Mouse (Mus musculus) embryonic facial prominence, embryonic 14.5 days (tissue): ENCODE data around the gene Hist1h2bq. TPM values are rescaled to one million over a fixed set of nuclear protein-coding genes. Genes with fewer than 3 reads are reported as not detected.
"Not testable (repeated sequence)": the region's sequence is repeated elsewhere in the genome, so short reads cannot be mapped to it uniquely, and the experiment has no call there.

Experiments used
- ATAC-seq: fragments of 200-750 bp; cut with Nextera tagmentation; 2 replicates; pipeline ENCODE4 v1.8.0; 2017; ENCODE audit warnings: low read depth, moderate number of reproducible peaks, moderate TSS enrichment
- DNase-seq: peaks from one replicate; pipeline ENCODE4 v3.0.0-alpha.2; 2015; ENCODE audit warnings: low spot score
- H3K27ac ChIP-seq: fragments of 300-500 bp; sonication (generic); replicated peaks from 2 replicates; pipeline ENCODE4 v1.5.1; 2014; ENCODE audit warnings: low read depth, mild to moderate bottlenecking, low read length, moderate library complexity
- H3K27me3 ChIP-seq: fragments of 300-500 bp; sonication (generic); replicated peaks from 2 replicates; pipeline ENCODE4 v1.6.1; 2014; ENCODE audit warnings: low read length; ENCODE audit not compliant: control insufficient read depth, insufficient read depth
- H3K36me3 ChIP-seq: fragments of 300-500 bp; sonication (generic); 2 replicates; pipeline ENCODE4 v1.6.1; 2014; ENCODE audit warnings: low read length, mixed read lengths; ENCODE audit not compliant: control insufficient read depth, insufficient read depth
- H3K4me1 ChIP-seq: fragments of 300-500 bp; sonication (generic); 2 replicates; pipeline ENCODE4 v1.6.1; 2014; ENCODE audit warnings: antibody characterized with exemption, low read length; ENCODE audit not compliant: control insufficient read depth, insufficient read depth
- H3K4me2 ChIP-seq: fragments of 300-500 bp; sonication (generic); 2 replicates; pipeline ENCODE4 v1.6.1; 2014; ENCODE audit warnings: low read depth, mild to moderate bottlenecking, low read length, moderate library complexity, mixed read lengths
- H3K4me3 ChIP-seq: fragments of 300-500 bp; sonication (generic); 2 replicates; pipeline ENCODE4 v1.5.1; 2014; ENCODE audit warnings: low read depth, mild to moderate bottlenecking, low read length
- H3K9ac ChIP-seq: fragments of 300-500 bp; sonication (generic); 2 replicates; pipeline ENCODE4 v1.6.1; 2014; ENCODE audit warnings: low read depth, mild to moderate bottlenecking, low read length, moderate library complexity, mixed read lengths
- H3K9me3 ChIP-seq: fragments of 300-500 bp; sonication (generic); 2 replicates; pipeline ENCODE4 v1.6.1; 2016; ENCODE audit warnings: low read length; ENCODE audit not compliant: control insufficient read depth
- WGBS: fragments of 180-500 bp; shearing (Covaris S2); extraction: QIAGEN DNeasy Blood & Tissue Kit; methylation state at CpG from one replicate; pipeline ENCODE4 v1.1.7; 2014; 5-methylcytosine and 5-hydroxymethylcytosine counted together
- polyA plus RNA-seq: library from polyadenylated mRNA; unstranded; fragments of >200 nt; fragmentation: Nextera tagmentation; extraction: Ambion mirVana; gene quantifications from 2 replicates; pipeline ENCODE4 v1.2.1, GENCODE M21; 2014

The Hist1h2bq gene
- polyA plus RNA-seq: 13.6 and 14.1 TPM in 2 replicates

- H3K27me3 ChIP-seq, H3K4me3 ChIP-seq, H3K36me3 ChIP-seq, H3K9ac ChIP-seq, H3K4me2 ChIP-seq, H3K9me3 ChIP-seq, DNase-seq, H3K4me1 ChIP-seq, H3K27ac ChIP-seq: not testable (repeated sequence)
- peak; percentile 96 for ATAC-seq
- no CpG with 5 or more reads among the region's 23 CpGs for whole genome bisulfite sequencing
Observed at GRCm38 (mm10) chr13:21810073-21810472, at the start of gene Hist1h2bq, which contains the start of gene Hist1h2ao. Hist1h2bq (minus strand) TSS chr13:21810197. Hist1h2ao (plus strand) TSS chr13:21810465.

GRCm38 (mm10) chr13:21855698-21856162 is 45.7 kb upstream of the Hist1h2bq start:
- peak overlapping the region; percentile 55 for H3K9ac ChIP-seq
- H3K4me2 ChIP-seq: peak overlapping the region; percentile 59
- no peaks in the 10 kb centered on the region for H3K36me3 ChIP-seq
- WGBS: 3% methylated on average over 15 of the region's 15 CpGs
- no peaks in the 10 kb centered on the region for H3K9me3 ChIP-seq
- H3K27me3 ChIP-seq: no peaks in the 10 kb centered on the region
- ATAC-seq (peak; percentile 53; the same call in 1 of the 2 replicates), DNase-seq (peak; percentile 72)
- peak overlapping the region; percentile 44 for H3K4me3 ChIP-seq
- H3K27ac ChIP-seq: no peak overlapping the region
- H3K4me1 ChIP-seq: no peaks in the 10 kb centered on the region

- Histone ChIP-seq H3K27me3 (no peaks in the 10 kb centered on the region), H3K4me3 (peak overlapping the region; percentile 44), H3K4me1 (no peaks in the 10 kb centered on the region), H3K9me3 (no peaks in the 10 kb centered on the region), H3K36me3 (no peaks in the 10 kb centered on the region), H3K4me2 (peak overlapping the region; percentile 59), H3K27ac (no peak overlapping the region), H3K9ac (no peak overlapping the region)
- DNase-seq (peak; percentile 59), ATAC-seq (peak; percentile 55)
- under 1% methylated on average over 11 of the region's 11 CpGs for WGBS
Observed at GRCm38 (mm10) chr13:21855146-21855545, 45.1 kb upstream of the Hist1h2bq start.

GRCm38 (mm10) chr13:21852215-21852945 is 42.4 kb upstream of the Hist1h2bq start:
- 55% methylated on average over 3 of the region's 3 CpGs for WGBS
- H3K4me3 ChIP-seq: no peak overlapping the region

GRCm38 (mm10) chr13:21850696-21851095 is 40.7 kb upstream of the Hist1h2bq start:
- not testable (repeated sequence) for H3K9ac ChIP-seq, ATAC-seq, H3K9me3 ChIP-seq, H3K27ac ChIP-seq, DNase-seq, H3K4me1 ChIP-seq, H3K27me3 ChIP-seq, H3K4me2 ChIP-seq, H3K4me3 ChIP-seq, H3K36me3 ChIP-seq
- WGBS: 32% methylated on average over 1 of the region's 1 CpGs

More at GRCm38 (mm10) chr13:21852215-21852945, 42.4 kb upstream of the Hist1h2bq start:
- no peaks in the 10 kb centered on the region for H3K9me3 ChIP-seq
- DNase-seq (no peak), ATAC-seq (no peak)
- H3K4me2 ChIP-seq: no peak overlapping the region
- H3K9ac ChIP-seq: no peak overlapping the region
- no peaks in the 10 kb centered on the region for H3K36me3 ChIP-seq
- no peak overlapping the region for H3K27ac ChIP-seq
- no peaks in the 10 kb centered on the region for H3K4me1 ChIP-seq
- no peaks in the 10 kb centered on the region for H3K27me3 ChIP-seq

GRCm38 (mm10) chr13:21847883-21848282 is 37.9 kb upstream of the Hist1h2bq start:
- Histone ChIP-seq H3K27me3 (no peaks in the 10 kb centered on the region), H3K27ac (no peak overlapping the region), H3K4me2 (no peak overlapping the region), H3K4me1 (no peaks in the 10 kb centered on the region), H3K4me3 (no peak overlapping the region), H3K9ac (no peak overlapping the region), H3K36me3 (no peaks in the 10 kb centered on the region), H3K9me3 (no peaks in the 10 kb centered on the region)
- no peak for ATAC-seq
- no peak for DNase-seq
- WGBS: 17% methylated on average over 8 of the region's 8 CpGs

- DNase-seq, H3K27ac ChIP-seq, H3K36me3 ChIP-seq, ATAC-seq, H3K4me2 ChIP-seq, H3K9ac ChIP-seq, H3K27me3 ChIP-seq, H3K4me1 ChIP-seq, H3K9me3 ChIP-seq, H3K4me3 ChIP-seq: not testable (repeated sequence)
Observed at GRCm38 (mm10) chr13:21846356-21846755, 36.4 kb upstream of the Hist1h2bq start.

- not testable (repeated sequence) for H3K27ac ChIP-seq, H3K4me1 ChIP-seq, H3K9ac ChIP-seq, H3K4me2 ChIP-seq, H3K9me3 ChIP-seq, H3K4me3 ChIP-seq, H3K27me3 ChIP-seq, DNase-seq, H3K36me3 ChIP-seq
- WGBS: no CpG with 5 or more reads among the region's 4 CpGs
- peak; percentile 73 for ATAC-seq
Observed at GRCm38 (mm10) chr13:21840508-21840907, 30.5 kb upstream of the Hist1h2bq start.

GRCm38 (mm10) chr13:21833461-21833860 is 23.5 kb upstream of the Hist1h2bq start, which contains the start of the genes Hist1h2ap and Hist1h2br:
Hist1h2ap (minus strand) TSS chr13:21833507.
Hist1h2br (plus strand) TSS chr13:21833743.
- not testable (repeated sequence) for H3K9ac ChIP-seq, H3K4me1 ChIP-seq, H3K27me3 ChIP-seq, H3K36me3 ChIP-seq, H3K4me3 ChIP-seq, H3K4me2 ChIP-seq, H3K9me3 ChIP-seq, H3K27ac ChIP-seq, DNase-seq
- no CpG with 5 or more reads among the region's 24 CpGs for WGBS
- ATAC-seq: peak; percentile 93
